Mouse (Mus musculus) intestine, postnatal 0 days (tissue): ENCODE data around the gene Erc1. TPM values are rescaled to one million over a fixed set of nuclear protein-coding genes. Genes with fewer than 3 reads are reported as not detected.

ENCODE experiments used
- ATAC-seq: fragments of 200-750 bp; cut with Nextera tagmentation; 2 replicates; pipeline ENCODE4 v1.8.0; 2017; ENCODE audit warnings: mild to moderate bottlenecking, moderate TSS enrichment, moderate library complexity
- H3K27ac ChIP-seq: fragments of 300-500 bp; sonication (generic); 2 replicates; pipeline ENCODE4 v1.5.1; 2014; ENCODE audit warnings: mild to moderate bottlenecking, low read depth, low read length, moderate library complexity
- H3K27me3 ChIP-seq: fragments of 300-500 bp; sonication (generic); replicated peaks from 2 replicates; pipeline ENCODE4 v1.6.1; 2014; ENCODE audit warnings: low read length, mixed read lengths; ENCODE audit not compliant: control insufficient read depth, insufficient read depth
- H3K36me3 ChIP-seq: fragments of 300-500 bp; sonication (generic); 2 replicates; pipeline ENCODE4 v1.6.1; 2014; ENCODE audit warnings: mild to moderate bottlenecking, moderate library complexity; ENCODE audit not compliant: control insufficient read depth, insufficient read depth
- H3K4me1 ChIP-seq: fragments of 300-500 bp; sonication (generic); replicated peaks from 2 replicates; pipeline ENCODE4 v1.6.1; 2014; ENCODE audit warnings: antibody characterized with exemption, low read length, mixed read lengths; ENCODE audit not compliant: control insufficient read depth, insufficient read depth
- H3K4me2 ChIP-seq: fragments of 300-500 bp; sonication (generic); replicated peaks from 2 replicates; pipeline ENCODE4 v1.6.1; 2014; ENCODE audit warnings: low read depth, mild to moderate bottlenecking, moderate library complexity
- H3K4me3 ChIP-seq: fragments of 300-500 bp; sonication (generic); 2 replicates; pipeline ENCODE4 v1.5.1; 2014; ENCODE audit warnings: low read depth, low read length
- H3K9ac ChIP-seq: fragments of 300-500 bp; sonication (generic); 2 replicates; pipeline ENCODE4 v1.6.1; 2014; ENCODE audit warnings: mild to moderate bottlenecking, low read depth, low read length
- H3K9me3 ChIP-seq: fragments of 300-500 bp; sonication (generic); 2 replicates; pipeline ENCODE4 v1.6.1; 2016; ENCODE audit warnings: mixed run types; ENCODE audit not compliant: control insufficient read depth
- CTCF ChIP-seq: sonication (generic); IDR thresholded peaks from 2 replicates; pipeline ENCODE4 v1.5.1; 2016; ENCODE audit warnings: low read depth, mild to moderate bottlenecking, control low read depth, antibody characterized with exemption, moderate library complexity
- WGBS: fragments of 180-500 bp; shearing (Covaris S2); extraction: QIAGEN DNeasy Blood & Tissue Kit; methylation state at CpG from one replicate; pipeline ENCODE4 v1.1.7; 2014; 5-methylcytosine and 5-hydroxymethylcytosine counted together
- polyA plus RNA-seq: library from polyadenylated mRNA; unstranded; fragments of >200 nt; fragmentation: Nextera tagmentation; extraction: Ambion mirVana; gene quantifications from 2 replicates; pipeline ENCODE4 v1.2.1, GENCODE M21; 2015

Erc1 gene
- polyA plus RNA-seq, 1 experiment from 2014 or later, result 4.5 TPM

GRCm38 (mm10) chr6:119585652-119586375 lies 262.2 kb downstream of the Erc1 start:
- H3K9me3 ChIP-seq, result no peaks in the 10 kb centered on the region
- TF ChIP-seq CTCF, result no peak
- no peak overlapping the region for H3K9ac ChIP-seq
- WGBS, result 81% methylated on average over 5 of the region's 5 CpGs
- no peaks in the 10 kb centered on the region for H3K4me1 ChIP-seq
- ATAC-seq, result no peak
- H3K4me3 ChIP-seq, result no peak overlapping the region
- no peak overlapping the region for H3K27ac ChIP-seq
- H3K4me2 ChIP-seq, result no peak overlapping the region
- H3K27me3 ChIP-seq, result no peaks in the 10 kb centered on the region
- H3K36me3 ChIP-seq, result no peaks in the 10 kb centered on the region

- TF ChIP-seq CTCF, result no peak
Measured at GRCm38 (mm10) chr6:119584061-119584460, 263.9 kb downstream of the Erc1 start.

GRCm38 (mm10) chr6:119583165-119583564 lies 264.8 kb downstream of the Erc1 start:
- ATAC-seq, result no peak
- Histone ChIP-seq H3K4me3 (no peak overlapping the region), H3K9ac (no peak overlapping the region), H3K4me2 (no peak overlapping the region), H3K27me3 (no peaks in the 10 kb centered on the region), H3K4me1 (no peaks in the 10 kb centered on the region), H3K9me3 (no peaks in the 10 kb centered on the region), H3K27ac (no peak overlapping the region), H3K36me3 (no peaks in the 10 kb centered on the region)
- TF ChIP-seq CTCF, result no peak
- 82% methylated on average over 5 of the region's 5 CpGs for WGBS

More at GRCm38 (mm10) chr6:119584061-119584460, 263.9 kb downstream of the Erc1 start:
- no peaks in the 10 kb centered on the region for H3K27me3 ChIP-seq
- H3K4me1 ChIP-seq, result no peaks in the 10 kb centered on the region
- H3K4me3 ChIP-seq, result no peak overlapping the region
- 42% methylated on average over 1 of the region's 1 CpGs for WGBS
- no peak for ATAC-seq
- H3K36me3 ChIP-seq, result no peaks in the 10 kb centered on the region
- H3K27ac ChIP-seq, result no peak overlapping the region
- H3K4me2 ChIP-seq, result no peak overlapping the region
- no peak overlapping the region for H3K9ac ChIP-seq
- no peaks in the 10 kb centered on the region for H3K9me3 ChIP-seq

- Histone ChIP-seq H3K9me3 (no peaks in the 10 kb centered on the region), H3K27me3 (no peaks in the 10 kb centered on the region), H3K4me3 (no peak overlapping the region), H3K27ac (no peak overlapping the region), H3K9ac (no peak overlapping the region), H3K36me3 (no peaks in the 10 kb centered on the region), H3K4me1 (no peaks in the 10 kb centered on the region), H3K4me2 (no peak overlapping the region)
- no peak for TF ChIP-seq CTCF
- ATAC-seq, result no peak
- WGBS, result 92% methylated on average over 4 of the region's 4 CpGs
Measured at GRCm38 (mm10) chr6:119576706-119577105, 271.3 kb downstream of the Erc1 start.

- no peak overlapping the region for H3K9ac ChIP-seq
- ATAC-seq, result no peak
- 91% methylated on average over 12 of the region's 12 CpGs for whole genome bisulfite sequencing
Measured at GRCm38 (mm10) chr6:119575331-119575730, 272.6 kb downstream of the Erc1 start.

GRCm38 (mm10) chr6:119572296-119572695 lies 275.7 kb downstream of the Erc1 start:
- WGBS, result 78% methylated on average over 7 of the region's 7 CpGs
- ATAC-seq, result no peak
- TF ChIP-seq CTCF, result no peak

More at GRCm38 (mm10) chr6:119575331-119575730, 272.6 kb downstream of the Erc1 start:
- Histone ChIP-seq H3K36me3 (no peaks in the 10 kb centered on the region), H3K4me1 (no peaks in the 10 kb centered on the region), H3K4me3 (no peak overlapping the region), H3K9me3 (no peaks in the 10 kb centered on the region), H3K4me2 (no peak overlapping the region), H3K27me3 (no peaks in the 10 kb centered on the region), H3K27ac (no peak overlapping the region)
- no peak for TF ChIP-seq CTCF

More at GRCm38 (mm10) chr6:119572296-119572695, 275.7 kb downstream of the Erc1 start:
- no peaks in the 10 kb centered on the region for H3K9me3 ChIP-seq
- no peaks in the 10 kb centered on the region for H3K4me1 ChIP-seq
- H3K27ac ChIP-seq, result no peak overlapping the region
- H3K4me3 ChIP-seq, result no peak overlapping the region
- no peak overlapping the region for H3K4me2 ChIP-seq
- no peak overlapping the region for H3K9ac ChIP-seq
- no peaks in the 10 kb centered on the region for H3K36me3 ChIP-seq
- no peaks in the 10 kb centered on the region for H3K27me3 ChIP-seq
